Mouse (Mus musculus): Measurements from ENCODE around the gene Myl4. TPM values are rescaled to one million over a fixed set of nuclear protein-coding genes. Genes with fewer than 3 reads are reported as not detected.
A peak's percentile ranks its signal among the peaks of the same experiment; 100 is the strongest.

The Myl4 gene
- total RNA-seq, 1 experiment = 9.1 TPM

GRCm38 (mm10) chr11:104616182-104616581 lies 65.7 kb downstream of the Myl4 start:
- no peaks in the 10 kb centered on the region for H3K9me3 ChIP-seq (ENCODE audit: control insufficient read depth, insufficient read depth, low read depth, low read length)
- H3K36me3 ChIP-seq (ENCODE audit: control insufficient read depth, insufficient read depth, low read length, poor library complexity, severe bottlenecking) = no peaks in the 10 kb centered on the region
- H3K4me1 ChIP-seq (ENCODE audit: control insufficient read depth in 2 of 2, insufficient read depth in 2 of 2, low read length in 2 of 2, poor library complexity in 1 of 2) = peaks cover 4 to 13% of the 10 kb centered on the region in 2 experiments
- H3K4me3 ChIP-seq (ENCODE audit: insufficient read depth in 1 of 2, low read depth in 1 of 2, low read length in 2 of 2, poor library complexity in 1 of 2, severe bottlenecking in 1 of 2) = no peak overlapping the region
- in situ Hi-C loops (cut with MboI; ENCODE audit: low sequenced_read_pairs in 2 of 2, unreplicated experiment in 2 of 2) = no loop called here
- H3K9ac ChIP-seq (ENCODE audit: insufficient read depth, low read depth, low read length, poor library complexity, severe bottlenecking) = no peak overlapping the region
- no peak for DNase-seq (ENCODE audit: low read depth, low spot score)
- no peak overlapping the region for H3K27ac ChIP-seq (ENCODE audit: insufficient read depth, low read depth, low read length, poor library complexity, severe bottlenecking)
- TF ChIP-seq CHD2 (IDR thresholded peaks at IDR 0.05; ENCODE audit: low read depth, low read length) (no peak), HCFC1 (IDR thresholded peaks at IDR 0.05; ENCODE audit: borderline replicate concordance, insufficient read depth, low read length) (no peak), ZNF384 (IDR thresholded peaks at IDR 0.05; ENCODE audit: low read depth, low read length) (no peak), MAFK (IDR thresholded peaks at IDR 0.05; ENCODE audit: insufficient read depth, low read depth, low read length) (no peak), ZC3H11A (IDR thresholded peaks at IDR 0.05; ENCODE audit: borderline replicate concordance, low read depth, low read length) (no peak)

- in situ Hi-C loops (cut with MboI; ENCODE audit: low sequenced_read_pairs in 2 of 2, unreplicated experiment in 2 of 2) = no loop called here
- Histone ChIP-seq H3K4me3 (ENCODE audit: insufficient read depth in 1 of 2, low read depth in 1 of 2, low read length in 2 of 2, poor library complexity in 1 of 2, severe bottlenecking in 1 of 2) (no peak overlapping the region), H3K36me3 (ENCODE audit: control insufficient read depth, insufficient read depth, low read length, poor library complexity, severe bottlenecking) (no peaks in the 10 kb centered on the region), H3K9ac (ENCODE audit: insufficient read depth, low read depth, low read length, poor library complexity, severe bottlenecking) (no peak overlapping the region), H3K9me3 (ENCODE audit: control insufficient read depth, insufficient read depth, low read depth, low read length) (no peaks in the 10 kb centered on the region), H3K4me1 (ENCODE audit: control insufficient read depth in 2 of 2, insufficient read depth in 2 of 2, low read length in 2 of 2, poor library complexity in 1 of 2) (peaks cover 4 to 13% of the 10 kb centered on the region in 2 experiments), H3K27ac (ENCODE audit: insufficient read depth, low read depth, low read length, poor library complexity, severe bottlenecking) (no peak overlapping the region)
- no peak for DNase-seq (ENCODE audit: low read depth, low spot score)
- no peak for TF ChIP-seq MAFK (IDR thresholded peaks at IDR 0.05; ENCODE audit: insufficient read depth, low read depth, low read length)
- no peak for TF ChIP-seq ZNF384 (IDR thresholded peaks at IDR 0.05; ENCODE audit: low read depth, low read length)
- TF ChIP-seq HCFC1 (IDR thresholded peaks at IDR 0.05; ENCODE audit: borderline replicate concordance, insufficient read depth, low read length) = no peak
- TF ChIP-seq ZC3H11A (IDR thresholded peaks at IDR 0.05; ENCODE audit: borderline replicate concordance, low read depth, low read length) = no peak
- TF ChIP-seq CHD2 (IDR thresholded peaks at IDR 0.05; ENCODE audit: low read depth, low read length) = no peak
Measured at GRCm38 (mm10) chr11:104618638-104619076, 68.2 kb downstream of the Myl4 start.

- Histone ChIP-seq H3K27ac (ENCODE audit: insufficient read depth, low read depth, low read length, poor library complexity, severe bottlenecking) (no peak overlapping the region), H3K9ac (ENCODE audit: insufficient read depth, low read depth, low read length, poor library complexity, severe bottlenecking) (no peak overlapping the region), H3K36me3 (ENCODE audit: control insufficient read depth, insufficient read depth, low read length, poor library complexity, severe bottlenecking) (no peaks in the 10 kb centered on the region), H3K4me1 (ENCODE audit: control insufficient read depth in 2 of 2, insufficient read depth in 2 of 2, low read length in 2 of 2, poor library complexity in 1 of 2) (peaks cover 4 to 13% of the 10 kb centered on the region in 2 experiments), H3K9me3 (ENCODE audit: control insufficient read depth, insufficient read depth, low read depth, low read length) (no peaks in the 10 kb centered on the region), H3K4me3 (ENCODE audit: insufficient read depth in 1 of 2, low read depth in 1 of 2, low read length in 2 of 2, poor library complexity in 1 of 2, severe bottlenecking in 1 of 2) (peak overlapping the region in 1 of 2 experiments; percentile 19; a peak in 1 of 4 replicates)
- TF ChIP-seq HCFC1 (IDR thresholded peaks at IDR 0.05; ENCODE audit: borderline replicate concordance, insufficient read depth, low read length) (no peak), ZC3H11A (IDR thresholded peaks at IDR 0.05; ENCODE audit: borderline replicate concordance, low read depth, low read length) (no peak), CHD2 (IDR thresholded peaks at IDR 0.05; ENCODE audit: low read depth, low read length) (no peak), ZNF384 (IDR thresholded peaks at IDR 0.05; ENCODE audit: low read depth, low read length) (no peak), MAFK (IDR thresholded peaks at IDR 0.05; ENCODE audit: insufficient read depth, low read depth, low read length) (no peak)
- DNase-seq (ENCODE audit: low read depth, low spot score) = no peak
- in situ Hi-C loops (cut with MboI; ENCODE audit: low sequenced_read_pairs in 2 of 2, unreplicated experiment in 2 of 2) = no loop called here
Measured at GRCm38 (mm10) chr11:104619084-104620022, 68.9 kb downstream of the Myl4 start.

DNA sequence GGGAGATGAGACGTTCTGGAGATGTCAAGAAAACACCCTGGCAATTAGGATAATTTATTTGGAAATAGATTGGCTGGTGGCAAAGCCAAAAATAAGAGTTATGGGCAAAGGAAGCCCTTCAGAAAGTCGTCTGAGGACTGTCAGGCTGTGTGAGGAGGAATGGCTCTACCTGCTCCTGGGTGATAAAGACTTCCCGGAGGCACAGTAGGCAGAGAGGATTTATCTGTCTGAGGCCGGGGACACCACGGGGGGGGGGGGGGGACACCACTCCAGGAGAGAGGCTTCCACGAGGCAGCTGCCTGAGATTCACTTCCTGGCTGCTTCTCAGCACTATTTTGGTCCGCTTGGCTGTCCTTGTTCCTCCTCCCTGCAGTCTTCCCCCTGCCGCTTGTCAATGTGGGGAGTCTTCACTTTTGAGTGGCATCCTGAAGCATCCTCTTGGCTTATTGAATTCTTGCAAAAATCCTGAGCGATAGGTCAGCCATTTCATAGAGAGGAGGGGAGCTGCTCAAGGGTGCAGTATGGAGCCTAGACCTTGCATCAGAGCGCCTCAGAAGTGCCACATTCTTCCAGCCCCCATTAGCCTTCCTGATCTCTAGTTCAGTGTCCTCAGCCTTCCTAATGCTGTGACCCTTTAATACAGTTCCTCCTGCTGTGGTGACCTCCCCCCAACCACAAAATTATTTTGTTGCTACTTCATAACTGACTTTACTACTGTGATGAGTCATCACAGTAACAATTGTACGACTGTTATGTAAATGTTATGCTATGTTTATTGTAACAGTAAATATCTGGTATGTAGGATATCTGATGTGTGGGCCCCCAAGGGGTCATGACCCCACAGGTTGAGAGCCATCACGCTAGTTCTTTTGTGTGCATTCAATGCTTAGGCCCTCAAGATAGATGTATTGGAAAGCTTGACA lies 71.8 kb downstream of the Myl4 start:
- in situ Hi-C loops (cut with MboI; ENCODE audit: low sequenced_read_pairs in 2 of 2, unreplicated experiment in 2 of 2) = no loop called here
- Histone ChIP-seq H3K4me3 (ENCODE audit: insufficient read depth in 1 of 2, low read depth in 1 of 2, low read length in 2 of 2, poor library complexity in 1 of 2, severe bottlenecking in 1 of 2) (no peak overlapping the region), H3K4me1 (ENCODE audit: control insufficient read depth in 2 of 2, insufficient read depth in 2 of 2, low read length in 2 of 2, poor library complexity in 1 of 2) (peaks cover 6 to 27% of the 10 kb centered on the region in 2 experiments), H3K9me3 (ENCODE audit: control insufficient read depth, insufficient read depth, low read depth, low read length) (no peaks in the 10 kb centered on the region), H3K36me3 (ENCODE audit: control insufficient read depth, insufficient read depth, low read length, poor library complexity, severe bottlenecking) (no peaks in the 10 kb centered on the region), H3K9ac (ENCODE audit: insufficient read depth, low read depth, low read length, poor library complexity, severe bottlenecking) (no peak overlapping the region), H3K27ac (ENCODE audit: insufficient read depth, low read depth, low read length, poor library complexity, severe bottlenecking) (no peak overlapping the region)
- DNase-seq (ENCODE audit: low read depth, low spot score) = no peak
- no peak for TF ChIP-seq MAFK (IDR thresholded peaks at IDR 0.05; ENCODE audit: insufficient read depth, low read depth, low read length)
